Mouse (Mus musculus) stomach, embryonic 14.5 days (tissue): ENCODE data around the gene Xrcc3. TPM values are rescaled to one million over a fixed set of nuclear protein-coding genes. Genes with fewer than 3 reads are reported as not detected.

ENCODE experiments used
- ATAC-seq: fragments of 200-750 bp; cut with Nextera tagmentation; 2 replicates; pipeline ENCODE4 v1.8.0; 2017; ENCODE audit warnings: low read depth, moderate TSS enrichment; ENCODE audit not compliant: insufficient number of reproducible peaks, insufficient read depth, low FRiP score
- H3K27ac ChIP-seq: fragments of 300-500 bp; sonication (generic); 2 replicates; pipeline ENCODE4 v1.5.1; 2014; ENCODE audit warnings: mild to moderate bottlenecking, low read length, moderate library complexity, mixed read lengths
- H3K27me3 ChIP-seq: fragments of 300-500 bp; sonication (generic); 2 replicates; pipeline ENCODE4 v1.6.1; 2014; ENCODE audit warnings: low read length, control low read depth, mixed read lengths; ENCODE audit not compliant: control insufficient read depth, insufficient read depth
- H3K36me3 ChIP-seq: fragments of 300-500 bp; sonication (generic); 2 replicates; pipeline ENCODE4 v1.6.1; 2014; ENCODE audit warnings: mild to moderate bottlenecking, control low read depth, low read length, moderate library complexity, mixed read lengths; ENCODE audit not compliant: control insufficient read depth, insufficient read depth
- H3K4me1 ChIP-seq: fragments of 300-500 bp; sonication (generic); 2 replicates; pipeline ENCODE4 v1.6.1; 2014; ENCODE audit warnings: low read length, control low read depth, mixed read lengths; ENCODE audit not compliant: control insufficient read depth, insufficient read depth
- H3K4me2 ChIP-seq: fragments of 300-500 bp; sonication (generic); replicated peaks from 2 replicates; pipeline ENCODE4 v1.6.1; 2014; ENCODE audit warnings: low read depth, low read length, control low read depth
- H3K4me3 ChIP-seq: fragments of 300-500 bp; sonication (generic); 2 replicates; pipeline ENCODE4 v1.5.1; 2014; ENCODE audit warnings: low read depth, low read length, control low read depth
- H3K9ac ChIP-seq: fragments of 300-500 bp; sonication (generic); replicated peaks from 2 replicates; pipeline ENCODE4 v1.6.1; 2014; ENCODE audit warnings: low read depth, mild to moderate bottlenecking, control low read depth, low read length, moderate library complexity, mixed read lengths
- H3K9me3 ChIP-seq: fragments of 300-500 bp; sonication (generic); 2 replicates; pipeline ENCODE4 v1.6.1; 2016; ENCODE audit warnings: low read depth, low read length, control low read depth; ENCODE audit not compliant: control insufficient read depth
- WGBS: fragments of 180-500 bp; shearing (Covaris S2); extraction: QIAGEN DNeasy Blood & Tissue Kit; methylation state at CpG from one replicate; pipeline ENCODE4 v1.1.7; 2014; 5-methylcytosine and 5-hydroxymethylcytosine counted together
- polyA plus RNA-seq: library from polyadenylated mRNA; unstranded; fragments of >200 nt; fragmentation: Nextera tagmentation; extraction: Ambion mirVana; gene quantifications from 2 replicates; pipeline ENCODE4 v1.2.1, GENCODE M21; 2014

Gene Xrcc3
- polyA plus RNA-seq, 1 experiment from 2014 or later, result 15.4 TPM

- no peaks in the 10 kb centered on the region for H3K9me3 ChIP-seq
- ATAC-seq, result no peak
- no peak overlapping the region for H3K27ac ChIP-seq
Measured at GRCm38 (mm10) chr12:111756082-111756697, 57.5 kb downstream of the Xrcc3 start.

DNA sequence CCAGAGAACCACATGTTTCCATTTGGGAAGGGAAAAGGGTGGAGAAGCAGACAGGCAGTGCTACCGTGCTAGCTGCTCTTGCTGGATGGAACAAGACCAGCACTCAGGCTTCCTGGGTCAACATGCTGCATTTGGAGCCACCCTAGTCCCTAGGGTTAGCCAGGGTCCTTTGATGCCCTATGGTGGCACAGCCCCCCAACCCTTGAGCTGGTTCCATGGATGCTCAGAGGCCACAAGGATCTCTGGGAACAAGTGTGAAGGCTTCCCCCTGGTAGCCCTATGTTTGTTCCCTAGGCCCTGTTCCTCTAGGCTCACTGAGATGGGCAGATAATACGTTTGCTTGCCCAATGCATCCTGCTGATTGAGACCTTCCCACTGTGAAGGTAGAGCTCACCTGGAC lies 58.4 kb downstream of the Xrcc3 start:
- Histone ChIP-seq H3K27ac (no peak overlapping the region), H3K4me3 (no peak overlapping the region), H3K4me2 (no peak overlapping the region), H3K36me3 (no peaks in the 10 kb centered on the region), H3K9ac (no peak overlapping the region), H3K27me3 (no peaks in the 10 kb centered on the region), H3K4me1 (peaks cover 16% of the 10 kb centered on the region), H3K9me3 (no peaks in the 10 kb centered on the region)
- 47% methylated on average over 2 of the region's 2 CpGs for WGBS
- no peak for ATAC-seq

More at GRCm38 (mm10) chr12:111756082-111756697, 57.5 kb downstream of the Xrcc3 start:
- H3K27me3 ChIP-seq, result no peaks in the 10 kb centered on the region
- H3K4me3 ChIP-seq, result no peak overlapping the region
- H3K4me1 ChIP-seq, result peaks cover 22% of the 10 kb centered on the region
- H3K36me3 ChIP-seq, result no peaks in the 10 kb centered on the region
- 45% methylated on average over 4 of the region's 4 CpGs for WGBS
- H3K9ac ChIP-seq, result no peak overlapping the region
- H3K4me2 ChIP-seq, result no peak overlapping the region

DNA sequence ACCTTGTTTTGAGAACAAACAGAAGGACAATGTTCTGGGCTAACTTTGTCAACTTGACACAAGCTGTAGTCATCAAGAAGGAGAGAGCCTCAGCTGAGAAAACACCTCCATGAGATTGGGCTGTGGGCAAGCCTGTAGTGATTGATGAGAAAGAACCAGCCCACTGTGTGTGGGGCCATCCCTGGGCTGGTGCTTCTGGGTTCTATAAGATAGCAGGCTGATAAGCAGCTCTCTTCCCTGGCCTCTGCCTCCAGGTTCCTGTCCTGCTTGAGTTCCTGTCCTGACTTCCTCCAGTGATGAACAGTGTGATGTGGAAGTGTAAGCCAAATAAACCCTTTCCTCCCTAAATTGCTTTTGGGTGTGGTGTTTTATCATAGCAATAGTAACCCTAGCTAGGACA lies 59.0 kb downstream of the Xrcc3 start:
- no peak overlapping the region for H3K27ac ChIP-seq
- peaks cover 10% of the 10 kb centered on the region; the same call in 1 of the 2 replicates for H3K4me1 ChIP-seq
- H3K4me3 ChIP-seq, result no peak overlapping the region
- no peak for ATAC-seq
- H3K4me2 ChIP-seq, result no peak overlapping the region
- H3K9me3 ChIP-seq, result no peaks in the 10 kb centered on the region
- H3K36me3 ChIP-seq, result no peaks in the 10 kb centered on the region
- no peak overlapping the region for H3K9ac ChIP-seq
- no peaks in the 10 kb centered on the region for H3K27me3 ChIP-seq

- H3K4me1 ChIP-seq, result peaks cover 8% of the 10 kb centered on the region; the same call in 1 of the 2 replicates
- no peak for ATAC-seq
- no peaks in the 10 kb centered on the region for H3K27me3 ChIP-seq
- no peaks in the 10 kb centered on the region for H3K36me3 ChIP-seq
- 52% methylated on average over 9 of the region's 9 CpGs for WGBS
- no peak overlapping the region for H3K9ac ChIP-seq
- H3K9me3 ChIP-seq, result no peaks in the 10 kb centered on the region
- H3K27ac ChIP-seq, result no peak overlapping the region
- no peak overlapping the region for H3K4me2 ChIP-seq
- H3K4me3 ChIP-seq, result no peak overlapping the region
Measured at GRCm38 (mm10) chr12:111753347-111753746, 60.3 kb downstream of the Xrcc3 start.

Other genes with a start within 250 kb of the Xrcc3 start
- 58.5 and 58.9 TPM in 2 replicates for gene Mark3, start 239.3 kb downstream of the Xrcc3 start, polyA plus RNA-seq
- 548 and 555 TPM in 2 replicates for gene Ckb, start 141.5 kb downstream of the Xrcc3 start, polyA plus RNA-seq
- 7.8 and 9.2 TPM in 2 replicates for gene Trmt61a, start 135.8 kb downstream of the Xrcc3 start, polyA plus RNA-seq
- 49.8 and 58.0 TPM in 2 replicates for gene Bag5, start 100.6 kb downstream of the Xrcc3 start, polyA plus RNA-seq
- gene Apopt1, start 100.6 kb downstream of the Xrcc3 start, polyA plus RNA-seq, result 56.1 and 60.8 TPM in 2 replicates
- 111 and 120 TPM in 2 replicates for gene Klc1, start 55.0 kb downstream of the Xrcc3 start, polyA plus RNA-seq
- 129 and 135 TPM in 2 replicates for gene Zfyve21, start 297 bp upstream of the Xrcc3 start, polyA plus RNA-seq
- 20.9 and 23.9 TPM in 2 replicates for gene Ppp1r13b, start 94.2 kb upstream of the Xrcc3 start, polyA plus RNA-seq
- 681 and 750 TPM in 2 replicates for gene Atp5mpl, start 153.1 kb upstream of the Xrcc3 start, polyA plus RNA-seq
- 0.22 TPM in 1 of 2 replicates, not detected in the other for gene Tdrd9, start 157.7 kb upstream of the Xrcc3 start, polyA plus RNA-seq
- gene Rd3l, start 167.4 kb upstream of the Xrcc3 start, polyA plus RNA-seq, result not detected in 2 replicates